Mouse (Mus musculus): ENCODE results near the gene Sco1. TPM values are rescaled to one million over a fixed set of nuclear protein-coding genes. Genes with fewer than 3 reads are reported as not detected.

The Sco1 gene
- polyA plus RNA-seq (2014; fragmentation: Illumina TruSeq; extraction: RNeasy Lipid Tissue Mini Kit (QIAGEN cat#74804); ENCODE audit: low replicate concordance) = 60.3 TPM

DNA sequence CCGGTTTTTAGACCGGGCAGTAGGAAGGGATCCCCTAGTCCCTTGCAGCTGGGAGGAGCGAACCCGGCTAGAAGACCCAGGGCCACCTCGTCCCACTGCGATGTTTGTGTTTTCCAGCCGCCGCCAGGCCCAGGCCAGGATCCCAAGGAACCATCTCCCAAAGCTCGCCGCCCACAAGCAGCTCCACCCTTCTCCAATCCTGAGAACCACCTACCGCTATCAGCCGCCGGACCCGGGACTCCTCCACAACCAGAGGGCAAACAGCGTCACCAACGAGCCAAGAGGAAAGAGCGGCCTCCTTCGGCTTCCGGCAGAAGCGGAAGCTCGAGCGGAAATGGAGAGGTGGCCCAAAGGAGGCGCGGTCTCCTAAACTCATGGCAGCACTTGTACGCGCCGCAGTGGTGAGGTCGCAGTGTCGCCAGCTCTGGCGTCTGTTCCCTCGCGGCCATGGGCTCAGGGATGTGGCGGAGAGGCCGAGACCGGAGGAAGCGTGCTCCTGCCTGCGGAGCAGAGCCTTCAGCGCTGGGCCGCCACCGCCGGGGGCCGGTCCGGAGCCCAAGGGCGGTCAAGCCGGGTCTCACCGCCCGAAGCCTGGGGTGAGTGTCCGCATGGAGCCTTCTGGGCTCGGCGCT lies at the start of gene Sco1, which contains the start of gene Adprm:
Gene Sco1, plus strand, starts transcription at position 350 of the 632 bp plus-strand sequence.
Gene Adprm, minus strand, starts transcription at position 274 of the 632 bp plus-strand sequence.

DNA sequence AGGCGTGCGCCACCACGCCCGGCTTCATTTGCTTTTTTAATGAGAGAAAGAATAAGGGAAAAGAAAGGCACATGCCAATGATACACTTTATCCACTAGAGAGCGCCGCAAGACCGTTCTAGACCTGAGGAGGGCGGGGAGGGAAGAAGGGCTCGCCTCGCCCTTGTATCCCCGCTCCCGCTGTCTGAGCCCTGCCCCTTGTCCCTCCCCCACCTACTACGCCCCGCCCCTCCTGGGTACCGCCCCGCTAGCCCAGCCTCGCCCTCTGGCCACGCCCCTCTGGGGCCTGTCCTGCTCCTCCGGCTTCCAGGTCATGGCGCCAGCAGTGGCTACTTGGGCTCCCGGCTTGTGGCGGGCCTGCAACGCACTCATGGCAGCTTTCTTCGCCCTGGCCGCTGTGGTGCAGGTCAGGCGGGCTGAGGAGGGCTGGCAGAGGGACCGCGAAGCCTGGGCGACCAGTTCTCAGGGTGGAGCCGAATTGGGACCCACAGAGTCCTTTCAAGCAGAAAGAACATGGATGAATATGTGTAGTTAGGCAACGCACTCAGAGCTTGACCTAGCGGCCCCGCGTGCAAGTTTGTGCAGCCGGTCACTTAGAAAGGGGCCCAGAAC lies 27.5 kb upstream of the Sco1 start, which contains the start of gene Tmem220:
Gene Tmem220, plus strand, starts transcription at position 288 of the 611 bp plus-strand sequence.

DNA sequence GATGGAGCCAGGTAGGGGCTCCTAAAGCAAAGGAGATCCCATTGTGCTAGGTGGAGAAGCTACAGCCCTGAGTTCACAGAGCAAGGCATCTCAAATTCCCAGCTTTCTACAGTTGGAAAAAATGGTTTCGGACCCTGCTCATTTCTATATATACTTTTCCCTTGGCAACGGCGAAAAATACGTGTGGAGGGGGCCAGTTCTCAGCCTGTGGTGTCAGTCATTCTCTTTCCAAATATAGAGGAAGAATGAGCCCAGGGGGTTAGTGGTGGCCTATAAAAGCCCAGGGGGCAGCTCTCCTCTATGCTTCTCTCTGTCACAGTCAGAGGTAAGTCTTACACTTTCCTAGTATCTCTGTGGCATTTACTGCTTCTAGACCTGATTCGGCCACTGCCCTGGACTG lies 25.5 kb downstream of the Sco1 start, which contains the start of gene Myh3:
Gene Myh3, plus strand, starts transcription at position 301 of the 400 bp plus-strand sequence.

Other genes starting within 250 kb of the Sco1 start
- 3.4 TPM for gene Pirt, start 140.7 kb upstream of the Sco1 start, polyA plus RNA-seq (2014; fragmentation: Illumina TruSeq; extraction: RNeasy Lipid Tissue Mini Kit (QIAGEN cat#74804); ENCODE audit: low replicate concordance)
- 102 TPM for gene Tmem238l, start 96.0 kb upstream of the Sco1 start, polyA plus RNA-seq (2014; fragmentation: Illumina TruSeq; extraction: RNeasy Lipid Tissue Mini Kit (QIAGEN cat#74804); ENCODE audit: low replicate concordance)
- 34.7 TPM for gene Tmem220, start 27.5 kb upstream of the Sco1 start, polyA plus RNA-seq (2014; fragmentation: Illumina TruSeq; extraction: RNeasy Lipid Tissue Mini Kit (QIAGEN cat#74804); ENCODE audit: low replicate concordance)
- 135 TPM for gene Adprm, start 76 bp upstream of the Sco1 start, polyA plus RNA-seq (2014; fragmentation: Illumina TruSeq; extraction: RNeasy Lipid Tissue Mini Kit (QIAGEN cat#74804); ENCODE audit: low replicate concordance)
- not detected for gene Myh3, start 25.6 kb downstream of the Sco1 start, polyA plus RNA-seq (2014; fragmentation: Illumina TruSeq; extraction: RNeasy Lipid Tissue Mini Kit (QIAGEN cat#74804); ENCODE audit: low replicate concordance)
- gene Myh2, start 118.4 kb downstream of the Sco1 start, polyA plus RNA-seq (2014; fragmentation: Illumina TruSeq; extraction: RNeasy Lipid Tissue Mini Kit (QIAGEN cat#74804); ENCODE audit: low replicate concordance) = not detected
- not detected for gene Myh1, start 147.4 kb downstream of the Sco1 start, polyA plus RNA-seq (2014; fragmentation: Illumina TruSeq; extraction: RNeasy Lipid Tissue Mini Kit (QIAGEN cat#74804); ENCODE audit: low replicate concordance)
- gene Myh4, start 185.4 kb downstream of the Sco1 start, polyA plus RNA-seq (2014; fragmentation: Illumina TruSeq; extraction: RNeasy Lipid Tissue Mini Kit (QIAGEN cat#74804); ENCODE audit: low replicate concordance) = not detected
- gene Myh8, start 224.5 kb downstream of the Sco1 start, polyA plus RNA-seq (2014; fragmentation: Illumina TruSeq; extraction: RNeasy Lipid Tissue Mini Kit (QIAGEN cat#74804); ENCODE audit: low replicate concordance) = not detected